Mouse (Mus musculus): Measurements from ENCODE around the gene Msl1.

Msl1 gene

GRCm38 (mm10) chr11:98839897-98840296, 44.6 kb downstream of the Msl1 start:
- DNase-seq (ENCODE audit: low read depth, low spot score) = no peak

GRCm38 (mm10) chr11:98846016-98846415, 50.7 kb downstream of the Msl1 start:
- DNase-seq (ENCODE audit: low read depth, low spot score) = no peak

- DNase-seq (ENCODE audit: low read depth, low spot score) = no peak
Measured at GRCm38 (mm10) chr11:98846865-98847604, 51.7 kb downstream of the Msl1 start.

- no peak for DNase-seq (ENCODE audit: low read depth, low spot score)
Measured at GRCm38 (mm10) chr11:98849196-98849894, 54.0 kb downstream of the Msl1 start.

- DNase-seq (ENCODE audit: low read depth, low spot score) = no peak
Measured at GRCm38 (mm10) chr11:98850100-98851093, 55.1 kb downstream of the Msl1 start.

- DNase-seq (ENCODE audit: low read depth, low spot score) = no peak
Measured at GRCm38 (mm10) chr11:98854116-98854515, 58.8 kb downstream of the Msl1 start.

GRCm38 (mm10) chr11:98854659-98855058, 59.3 kb downstream of the Msl1 start:
- DNase-seq (ENCODE audit: low read depth, low spot score) = no peak

Data from telencephalon, adult 2 months (tissue).